8 mouse cellular contexts compared by ENCODE assay signal in the genomic region with DNA sequence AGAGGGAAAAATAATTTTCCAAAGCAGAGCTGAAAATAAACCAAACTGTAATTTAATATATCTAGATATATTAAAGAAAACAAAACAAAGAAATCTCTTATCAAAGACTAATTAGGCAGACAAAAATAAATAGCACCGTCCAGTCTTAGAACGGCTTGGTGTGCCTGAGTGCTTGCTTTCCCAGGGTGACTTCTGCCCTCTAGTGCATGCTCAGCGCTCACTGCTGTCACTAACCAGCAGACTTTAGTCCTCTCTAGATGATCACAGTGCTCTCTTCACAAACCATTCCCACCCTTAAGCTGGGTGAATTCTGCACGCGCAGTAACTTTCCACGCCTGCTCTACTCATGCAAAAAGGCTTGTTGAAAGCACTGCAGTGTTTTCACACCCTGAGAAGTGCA. TPM values are rescaled to one million over a fixed set of nuclear protein-coding genes. Genes with fewer than 3 reads are reported as not detected.
DNase-seq lines count a peak whose midpoint lies in the region; ATAC-seq and TF ChIP-seq lines count a peak whose summit lies in the region.

No protein-coding gene starts in this region.

- intact Hi-C loops in left cerebral cortex, postnatal 14 days (cut with DNase I): loop anchor here (5.0 kb wide), 1 partner anchor 148 kb away; no protein-coding TSS in a partner anchor

- no peak for TF ChIP-seq POLR2A in thymus, adult 2 months (IDR thresholded peaks at IDR 0.05; ENCODE audit: control insufficient read depth, extremely low read depth, insufficient read depth, low read length, poor library complexity)
- TF ChIP-seq POLR2A in cortical plate, adult 2 months (IDR thresholded peaks at IDR 0.05; ENCODE audit: extremely low read depth, insufficient read depth, low read length): no peak

- ATAC-seq in forebrain, embryonic 13.5 days: no peak

- no peak overlapping the region for H3K4me2 ChIP-seq in forebrain, embryonic 13.5 days

- no peak overlapping the region for H3K4me3 ChIP-seq in thymus, adult 2 months (ENCODE audit: control insufficient read depth, insufficient read depth, low read length)
- H3K4me3 ChIP-seq in cortical plate, adult 2 months (ENCODE audit: insufficient read depth, low read length): no peak overlapping the region
- no peak overlapping the region for H3K4me3 ChIP-seq in forebrain, embryonic 13.5 days

- 93% methylated on average over 6 of the region's 6 CpGs for WGBS in thymus, adult 2 months
- WGBS in forebrain, embryonic 13.5 days: 72% methylated on average over 6 of the region's 6 CpGs

- peaks cover 5% of the 10 kb centered on the region; the same call in 1 of the 2 replicates for H3K36me3 ChIP-seq in thymus, adult 2 months (ENCODE audit: control insufficient read depth, insufficient read depth, low read length)
- H3K36me3 ChIP-seq in forebrain, embryonic 13.5 days (ENCODE audit: poor library complexity, severe bottlenecking): peaks cover 80% of the 10 kb centered on the region

- no peak overlapping the region for H3K9ac ChIP-seq in forebrain, embryonic 13.5 days

- DNase-seq in gastrocnemius, postnatal 10 days: peak; percentile 31
- no peak for DNase-seq in gastrocnemius, postnatal 25 days
- DNase-seq in thymus, adult 2 months: peak; percentile 11
- no peak for DNase-seq in thymus, adult 18-20 months
- peak; percentile 23 for DNase-seq in naive thymus-derived CD4-positive, alpha-beta T cell, adult 2 months (ENCODE audit: low read depth)
- DNase-seq in left cerebral cortex, postnatal 14 days (ENCODE audit: low spot score in 2 of 2): no peak

- H3K27me3 ChIP-seq in thymus, adult 2 months (ENCODE audit: control insufficient read depth, insufficient read depth, low read length): no peaks in the 10 kb centered on the region
- no peaks in the 10 kb centered on the region for H3K27me3 ChIP-seq in forebrain, embryonic 13.5 days

- no peaks in the 10 kb centered on the region for H3K9me3 ChIP-seq in forebrain, embryonic 13.5 days (replicated peaks)

- peaks cover 8% of the 10 kb centered on the region for H3K4me1 ChIP-seq in thymus, adult 2 months (replicated peaks; ENCODE audit: control insufficient read depth, insufficient read depth, low read length)
- H3K4me1 ChIP-seq in cortical plate, adult 2 months (ENCODE audit: control insufficient read depth, insufficient read depth, low read length): peaks cover 2% of the 10 kb centered on the region; the same call in 1 of the 2 replicates
- no peaks in the 10 kb centered on the region for H3K4me1 ChIP-seq in forebrain, embryonic 13.5 days

- no peak overlapping the region for H3K27ac ChIP-seq in thymus, adult 2 months (ENCODE audit: control insufficient read depth, insufficient read depth, low read length)
- no peak overlapping the region for H3K27ac ChIP-seq in cortical plate, adult 2 months (ENCODE audit: insufficient read depth, low read length)
- H3K27ac ChIP-seq in forebrain, embryonic 13.5 days: no peak overlapping the region

- no peak for TF ChIP-seq CTCF in thymus, adult 2 months (IDR thresholded peaks at IDR 0.05; ENCODE audit: borderline replicate concordance, control insufficient read depth, extremely low read depth, insufficient read depth, low read length, poor library complexity)
- peak; percentile 55 for TF ChIP-seq CTCF in cortical plate, adult 2 months (IDR thresholded peaks at IDR 0.05; ENCODE audit: extremely low read depth, insufficient read depth, low read length)

RNA-seq across cellular contexts. Expression of a gene that starts 28.9 kb away (rescaled TPM):
- 10 to 100 TPM; 33.3 to 43.3 TPM for total RNA-seq in gastrocnemius, postnatal 10 days (2021)
- total RNA-seq in gastrocnemius, postnatal 25 days (2021): 10 to 100 TPM; 18.1 to 21.4 TPM
- polyA plus RNA-seq in thymus, adult 2 months (2012; rRNA removed): 5.5 and 5.8 TPM in 2 replicates
- 78.9 and 87.7 TPM in 2 replicates for polyA plus RNA-seq in cortical plate, adult 2 months (2012; rRNA removed)
- 10 to 100 TPM; 79.4 to 83.6 TPM for total RNA-seq in left cerebral cortex, postnatal 14 days (2021)
- 184 and 193 TPM in 2 replicates for polyA plus RNA-seq in forebrain, embryonic 13.5 days (2015; fragmentation: Nextera tagmentation; extraction: Ambion mirVana)

RNA-seq across cellular contexts. Expression of a gene that starts 51.3 kb away (rescaled TPM):
- 1 to 10 TPM; 1.8 to 2.3 TPM for total RNA-seq in gastrocnemius, postnatal 10 days (2021)
- 1 to 10 TPM; 1.5 to 1.6 TPM for total RNA-seq in gastrocnemius, postnatal 25 days (2021)
- polyA plus RNA-seq in thymus, adult 2 months (2012; rRNA removed): 3.1 and 3.7 TPM in 2 replicates
- 3.3 and 3.4 TPM in 2 replicates for polyA plus RNA-seq in cortical plate, adult 2 months (2012; rRNA removed)
- 1 to 10 TPM; 2.8 to 3.3 TPM for total RNA-seq in left cerebral cortex, postnatal 14 days (2021)
- 6.7 and 6.8 TPM in 2 replicates for polyA plus RNA-seq in forebrain, embryonic 13.5 days (2015; fragmentation: Nextera tagmentation; extraction: Ambion mirVana)

Comparison
In these comparisons a context has a peak if more than half of its experiments do, and no peak if none do; other contexts are left out.
1. DNase-seq: peak in gastrocnemius, postnatal 10 days (single experiment), thymus, adult 2 months (single experiment) and naive thymus-derived CD4-positive, alpha-beta T cell, adult 2 months (single experiment); none in gastrocnemius, postnatal 25 days (single experiment), thymus, adult 18-20 months (0 of 2) and left cerebral cortex, postnatal 14 days (0 of 2).